Mouse (Mus musculus) stomach, postnatal 0 days (tissue): ENCODE results near the gene Midn. TPM values are rescaled to one million over a fixed set of nuclear protein-coding genes. Genes with fewer than 3 reads are reported as not detected.

Experiments used
- ATAC-seq: fragments of 200-750 bp; cut with Nextera tagmentation; 2 replicates; pipeline ENCODE4 v1.8.0; 2017; ENCODE audit not compliant: low FRiP score, low TSS enrichment
- DNase-seq: peaks from one replicate; pipeline ENCODE4 v3.0.0-alpha.2; 2016; ENCODE audit warnings: low spot score
- H3K27ac ChIP-seq: fragments of 300-500 bp; sonication (generic); replicated peaks from 2 replicates; pipeline ENCODE4 v1.5.1; 2014; ENCODE audit warnings: mild to moderate bottlenecking, control low read depth
- H3K27me3 ChIP-seq: fragments of 300-500 bp; sonication (generic); 2 replicates; pipeline ENCODE4 v1.6.1; 2014; ENCODE audit warnings: low read length; ENCODE audit not compliant: control insufficient read depth, insufficient read depth
- H3K36me3 ChIP-seq: fragments of 300-500 bp; sonication (generic); 2 replicates; pipeline ENCODE4 v1.6.1; 2014; ENCODE audit warnings: low read length, mixed read lengths; ENCODE audit not compliant: control insufficient read depth, insufficient read depth
- H3K4me1 ChIP-seq: fragments of 300-500 bp; sonication (generic); replicated peaks from 2 replicates; pipeline ENCODE4 v1.6.1; 2014; ENCODE audit warnings: antibody characterized with exemption; ENCODE audit not compliant: control insufficient read depth, insufficient read depth
- H3K4me2 ChIP-seq: fragments of 300-500 bp; sonication (generic); replicated peaks from 2 replicates; pipeline ENCODE4 v1.6.1; 2014; ENCODE audit warnings: low read depth, mild to moderate bottlenecking, control low read depth, moderate library complexity
- H3K4me3 ChIP-seq: fragments of 300-500 bp; sonication (generic); 2 replicates; pipeline ENCODE4 v1.5.1; 2014; ENCODE audit warnings: low read depth, low read length, control low read depth
- H3K9ac ChIP-seq: fragments of 300-500 bp; sonication (generic); 2 replicates; pipeline ENCODE4 v1.6.1; 2014; ENCODE audit warnings: mild to moderate bottlenecking, low read length, control low read depth, mixed read lengths
- H3K9me3 ChIP-seq: fragments of 300-500 bp; sonication (generic); 2 replicates; pipeline ENCODE4 v1.6.1; 2016; ENCODE audit warnings: low read length; ENCODE audit not compliant: control insufficient read depth
- CTCF ChIP-seq: IDR thresholded peaks from 2 replicates; pipeline ENCODE4 v1.5.1; 2016; ENCODE audit warnings: antibody characterized with exemption, low read depth, mild to moderate bottlenecking, moderate library complexity
- EP300 ChIP-seq: optimal IDR thresholded peaks from 2 replicates; pipeline ENCODE3; 2016; ENCODE audit warnings: antibody characterized with exemption
- WGBS: fragments of 180-500 bp; shearing (Covaris S2); extraction: QIAGEN DNeasy Blood & Tissue Kit; methylation state at CpG from one replicate; pipeline ENCODE4 v1.1.7; 2014; 5-methylcytosine and 5-hydroxymethylcytosine counted together
- polyA plus RNA-seq: library from polyadenylated mRNA; unstranded; fragments of >200 nt; fragmentation: Nextera tagmentation; extraction: Ambion mirVana; gene quantifications from 2 replicates; pipeline ENCODE4 v1.2.1, GENCODE M21; 2015

The Midn gene
- polyA plus RNA-seq, 1 experiment from 2014 or later = 9.6 TPM

DNA sequence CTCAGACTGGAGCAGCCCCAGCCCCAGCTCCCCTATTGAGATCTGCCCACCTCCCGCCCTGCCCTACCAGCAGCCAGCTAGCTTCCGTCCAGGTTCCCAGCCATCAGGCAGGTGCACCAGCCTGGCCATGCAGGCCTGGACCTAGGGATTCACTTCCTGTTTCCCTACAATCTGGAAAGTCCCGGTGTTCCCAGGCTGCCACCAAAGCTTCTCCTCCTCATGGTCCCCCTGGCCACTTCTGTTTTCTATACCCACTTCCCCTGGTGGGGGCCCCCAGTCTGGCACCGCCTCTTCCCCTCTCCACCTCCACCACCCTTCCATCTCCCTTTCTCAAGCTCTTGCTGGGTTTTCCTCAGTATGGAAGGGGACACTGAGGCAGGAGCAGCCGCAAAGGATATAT, 42.6 kb upstream of the Midn start, which contains the start of gene Sbno2:
TSS of gene Sbno2 (minus strand) at position 112 of the 400 bp plus-strand sequence.
- Histone ChIP-seq H3K27me3 (no peaks in the 10 kb centered on the region), H3K4me2 (peak within 1 kb of the TSS; percentile 36), H3K27ac (peak within 1 kb of the TSS; percentile 84), H3K4me1 (peaks cover 9% of the 10 kb centered on the region), H3K9me3 (no peaks in the 10 kb centered on the region), H3K9ac (peak within 1 kb of the TSS; percentile 43), H3K4me3 (peak within 1 kb of the TSS; percentile 10; the same call in 1 of the 2 replicates), H3K36me3 (no peaks in the 10 kb centered on the region)
- 56% methylated on average over 5 of the region's 5 CpGs for WGBS
- no peak for DNase-seq
- ATAC-seq = no peak
- TF ChIP-seq CTCF = no peak
- no peak for TF ChIP-seq EP300

DNA sequence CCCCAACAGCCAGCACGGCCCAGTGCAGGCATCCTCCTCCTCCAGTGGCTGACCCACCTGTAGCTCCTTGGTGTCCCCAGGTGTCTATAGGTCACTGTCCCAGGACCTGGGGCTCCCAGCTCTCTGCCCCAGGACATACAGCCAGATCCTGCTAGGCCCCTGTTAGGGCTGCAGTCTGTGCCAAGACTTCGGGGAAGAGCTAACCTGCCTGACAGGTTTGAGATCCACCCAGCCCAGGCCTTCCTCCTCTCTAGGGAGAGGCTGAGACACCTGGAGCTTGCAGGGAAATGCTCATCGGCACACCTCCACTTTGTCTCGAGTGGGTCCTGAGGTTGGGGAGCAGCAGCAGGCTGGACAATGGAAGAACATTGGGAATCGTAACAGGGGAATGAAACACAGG, 42.1 kb upstream of the Midn start:
- peaks cover 6% of the 10 kb centered on the region for H3K4me1 ChIP-seq
- no peaks in the 10 kb centered on the region for H3K27me3 ChIP-seq
- DNase-seq = peak; percentile 56
- no peak for TF ChIP-seq CTCF
- no peak for TF ChIP-seq EP300
- peak overlapping the region; percentile 43 for H3K9ac ChIP-seq
- ATAC-seq = 0 out of 2 replicates have a peak, but pooled peaks have one; percentile 30
- peak overlapping the region; percentile 10; the same call in 1 of the 2 replicates for H3K4me3 ChIP-seq
- WGBS = 46% methylated on average over 5 of the region's 5 CpGs
- no peaks in the 10 kb centered on the region for H3K36me3 ChIP-seq
- peak overlapping the region; percentile 84 for H3K27ac ChIP-seq
- H3K9me3 ChIP-seq = no peaks in the 10 kb centered on the region
- H3K4me2 ChIP-seq = peak overlapping the region; percentile 36

DNA sequence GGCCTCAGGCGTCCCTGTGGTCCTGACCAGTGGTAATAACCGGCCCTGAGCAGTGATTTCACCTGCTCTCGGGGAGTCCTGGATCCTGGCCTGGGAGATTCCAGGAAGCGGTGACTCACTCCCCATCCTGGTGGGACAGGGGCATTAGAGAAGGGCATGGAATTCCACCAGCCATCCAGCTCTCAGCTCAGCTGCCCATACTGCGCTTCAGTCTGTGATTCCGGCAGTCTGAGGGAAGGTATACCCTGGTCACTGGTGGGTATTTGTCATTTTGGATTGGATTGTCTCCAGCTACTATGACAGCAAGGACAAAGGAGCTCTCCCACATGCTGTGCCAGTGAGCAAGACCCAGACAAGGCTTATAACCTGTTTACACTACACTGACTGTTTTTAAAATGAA, 40.4 kb upstream of the Midn start:
- DNase-seq = no peak
- TF ChIP-seq EP300 (no peak), CTCF (no peak)

DNA sequence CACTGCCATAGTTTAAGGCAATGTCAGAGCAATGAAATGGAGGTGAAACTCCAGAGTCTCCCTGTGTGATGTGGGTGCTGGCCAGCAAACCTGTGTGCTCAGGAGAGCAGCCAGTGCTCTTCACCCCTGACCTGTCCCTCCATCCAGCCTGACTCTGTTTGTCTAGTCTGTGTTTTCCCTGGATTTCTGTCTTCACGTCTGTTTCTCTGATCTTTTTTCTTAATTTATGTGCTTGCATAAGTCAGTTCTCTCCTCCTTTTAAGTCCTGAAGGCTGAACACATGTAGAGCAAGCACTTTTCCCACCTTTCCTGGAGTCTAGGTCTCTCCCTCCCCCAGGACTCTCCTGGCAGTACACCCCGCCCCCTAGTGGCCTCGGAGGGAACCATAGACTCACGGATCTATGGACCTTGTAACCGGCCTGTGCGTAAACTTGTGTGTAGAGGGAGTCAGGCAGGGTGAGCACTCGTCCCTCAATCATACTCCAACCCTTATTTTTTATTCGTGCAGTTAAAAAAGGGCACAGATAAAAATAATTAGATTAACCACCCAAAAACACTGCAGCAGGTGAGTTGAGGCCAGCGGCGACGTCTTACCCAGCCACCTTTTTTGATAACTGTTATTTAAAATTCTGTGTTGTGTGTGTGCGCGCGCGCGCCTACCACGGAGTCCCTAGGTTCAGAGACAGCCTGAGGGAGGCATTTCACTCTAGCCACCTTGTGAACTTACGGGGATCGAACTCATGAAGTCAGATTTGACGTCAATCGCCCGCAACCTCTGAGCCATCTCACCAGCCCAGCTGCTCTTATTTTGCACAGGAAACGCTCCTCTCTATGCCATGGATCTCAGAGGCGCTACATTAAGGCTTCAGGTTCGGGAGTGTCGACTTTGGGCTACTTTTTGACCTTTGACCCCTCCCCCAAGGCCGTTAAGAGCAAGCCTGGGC, 33.5 kb upstream of the Midn start:
- TF ChIP-seq EP300 = no peak
- peak; percentile 98 for TF ChIP-seq CTCF
- ATAC-seq = peak; percentile 69
- H3K27ac ChIP-seq = peak overlapping the region; percentile 90
- H3K27me3 ChIP-seq = no peaks in the 10 kb centered on the region
- H3K4me1 ChIP-seq = peaks cover 10% of the 10 kb centered on the region; the same call in 1 of the 2 replicates
- H3K4me3 ChIP-seq = peak overlapping the region; percentile 44
- H3K9ac ChIP-seq = peak overlapping the region; percentile 61
- no peaks in the 10 kb centered on the region for H3K36me3 ChIP-seq
- peak overlapping the region; percentile 65 for H3K4me2 ChIP-seq
- H3K9me3 ChIP-seq = no peaks in the 10 kb centered on the region
- DNase-seq = peak; percentile 95
- WGBS = 2% methylated on average over 27 of the region's 27 CpGs

More for the DNA sequence above, 40.4 kb upstream of the Midn start:
- no peaks in the 10 kb centered on the region for H3K9me3 ChIP-seq
- no peaks in the 10 kb centered on the region; the same call in 1 of the 2 replicates for H3K4me1 ChIP-seq
- H3K36me3 ChIP-seq = no peaks in the 10 kb centered on the region
- H3K9ac ChIP-seq = no peak overlapping the region
- H3K27me3 ChIP-seq = no peaks in the 10 kb centered on the region
- no peak overlapping the region for H3K4me2 ChIP-seq
- ATAC-seq = 0 out of 2 replicates have a peak, but pooled peaks have one; percentile 10
- H3K4me3 ChIP-seq = no peak overlapping the region
- peak overlapping the region; percentile 35; the same call in 1 of the 2 replicates for H3K27ac ChIP-seq
- WGBS = 49% methylated on average over 6 of the region's 6 CpGs

DNA sequence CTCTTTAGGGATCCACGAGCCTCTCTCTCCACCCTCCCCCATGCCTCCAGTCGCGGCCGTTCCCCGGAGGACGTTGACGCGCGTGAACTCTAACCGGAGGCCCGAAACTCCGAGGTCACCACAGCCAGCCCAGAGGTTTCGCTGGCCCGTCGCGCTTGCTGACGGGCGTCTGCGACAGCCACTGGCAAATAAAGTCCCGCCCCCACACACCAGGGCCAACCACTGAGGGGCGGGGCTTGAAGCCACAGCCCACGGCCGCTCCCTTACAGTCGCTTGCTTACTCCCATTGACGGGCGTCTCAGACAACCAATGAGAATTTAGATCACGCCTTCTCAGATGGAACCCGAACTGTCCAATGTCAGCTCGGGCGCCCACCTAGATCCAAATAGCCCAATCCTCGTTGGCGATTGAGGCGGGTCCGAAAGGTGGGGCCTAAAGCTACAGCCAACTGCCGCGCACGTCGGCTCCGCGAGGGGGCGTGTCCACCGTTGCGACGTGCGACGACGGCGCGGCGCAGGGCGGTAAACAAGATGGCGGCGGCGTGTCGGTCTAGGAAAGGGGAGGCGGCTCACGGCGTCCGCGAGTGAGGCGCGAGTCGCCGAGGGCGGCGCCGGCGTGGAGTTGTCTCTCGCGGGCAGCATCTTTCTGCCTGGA, 32.7 kb upstream of the Midn start, which contains the start of gene Stk11:
TSS of gene Stk11 (plus strand) at position 514 of the 654 bp plus-strand sequence.
- peak; percentile 98 for ATAC-seq
- peak; percentile 99 for DNase-seq
- TF ChIP-seq EP300 (no peak), CTCF (peak; percentile 62)

More for the DNA sequence above, 32.7 kb upstream of the Midn start, which contains the start of gene Stk11:
- Histone ChIP-seq H3K36me3 (0 out of 2 replicates have a peak, but pooled peaks cover 3% of the 10 kb centered on the region), H3K4me2 (peak within 1 kb of the TSS; percentile 90), H3K4me3 (peak within 1 kb of the TSS; percentile 91), H3K27me3 (no peaks in the 10 kb centered on the region), H3K9me3 (no peaks in the 10 kb centered on the region), H3K27ac (peak within 1 kb of the TSS; percentile 91), H3K4me1 (peaks cover 10% of the 10 kb centered on the region; the same call in 1 of the 2 replicates), H3K9ac (peak within 1 kb of the TSS; percentile 90)
- WGBS = under 1% methylated on average over 62 of the region's 70 CpGs
